Mouse (Mus musculus): ENCODE results near the gene Colq.

The Colq gene

DNA sequence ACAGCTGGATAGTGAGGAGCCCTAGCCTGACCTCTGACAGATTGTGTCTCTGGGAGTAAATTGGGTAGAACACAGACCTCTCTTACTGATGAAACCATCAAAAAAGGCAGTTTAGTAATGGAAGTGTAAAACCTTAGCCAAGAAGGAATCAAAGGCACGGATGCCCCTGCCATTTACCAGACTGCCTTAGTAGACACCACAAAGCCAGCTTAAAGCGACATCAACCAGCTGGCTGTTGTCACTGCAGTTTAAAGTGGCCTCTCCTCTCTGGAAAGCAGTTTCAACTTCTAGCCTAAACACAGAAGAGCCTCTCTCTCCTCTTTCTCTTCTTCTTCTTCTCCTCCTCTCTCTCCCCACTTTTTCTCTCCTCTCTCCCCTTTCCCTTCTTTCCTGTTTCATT, 69.8 kb downstream of the Colq start:
- no peak for DNase-seq

DNA sequence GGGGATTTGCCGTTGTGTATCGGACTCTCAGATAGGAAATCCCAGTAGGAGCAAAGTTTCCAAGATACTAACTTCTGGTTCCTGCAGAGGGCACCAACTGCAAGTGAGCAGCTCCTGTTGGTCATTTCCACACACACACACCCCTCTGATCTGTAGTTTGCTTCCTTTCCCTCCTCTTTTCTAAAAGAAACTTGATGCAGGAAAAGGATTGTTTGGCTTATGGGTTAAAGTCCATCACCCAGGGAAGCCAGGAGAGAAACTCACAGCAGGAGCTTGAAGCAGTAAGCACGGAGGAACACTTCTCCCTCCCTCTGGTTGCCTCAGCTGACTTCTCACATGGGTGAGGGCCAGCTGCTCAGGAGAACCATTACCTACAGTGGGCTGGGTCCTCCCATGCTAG, 72.0 kb downstream of the Colq start:
- no peak for DNase-seq

DNA sequence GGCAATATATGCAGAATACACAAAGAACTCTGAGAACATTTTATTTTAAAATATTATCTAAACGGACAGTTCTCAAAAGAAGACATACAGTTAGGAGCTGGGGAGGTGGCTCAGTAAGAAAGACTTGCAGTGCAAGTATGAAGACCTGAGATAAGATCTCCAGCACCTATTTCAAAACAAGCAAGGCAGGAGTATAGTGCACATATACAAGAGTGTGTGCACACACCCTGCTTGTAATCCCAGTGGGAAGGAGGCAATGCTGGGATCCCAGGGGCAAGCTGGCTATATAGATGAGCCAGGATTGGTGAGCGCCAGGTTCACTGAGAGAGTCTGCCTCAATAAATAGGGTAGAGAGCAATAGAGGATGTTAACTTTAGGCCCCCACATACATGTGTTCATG, 75.2 kb downstream of the Colq start:
- no peak for DNase-seq

DNA sequence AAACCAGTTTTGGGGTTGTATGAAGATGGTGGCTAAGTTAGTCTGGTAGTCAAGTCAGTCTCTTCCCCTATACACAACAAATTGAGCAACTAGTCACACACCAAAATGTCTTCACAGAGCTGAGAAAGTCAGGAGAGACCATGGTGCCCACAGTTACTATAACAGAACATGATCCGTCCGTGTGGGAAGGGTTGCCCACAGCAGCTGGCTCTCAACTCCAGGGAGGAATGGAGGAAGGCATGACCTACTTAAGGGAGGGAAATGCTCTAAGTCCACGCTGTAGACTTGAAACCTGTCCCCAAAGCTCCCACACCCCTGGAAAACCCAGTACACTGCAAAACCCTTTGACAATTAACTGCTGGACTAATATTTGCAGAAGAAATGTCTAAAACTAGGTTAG, 80.8 kb downstream of the Colq start:
- DNase-seq = no peak

DNA sequence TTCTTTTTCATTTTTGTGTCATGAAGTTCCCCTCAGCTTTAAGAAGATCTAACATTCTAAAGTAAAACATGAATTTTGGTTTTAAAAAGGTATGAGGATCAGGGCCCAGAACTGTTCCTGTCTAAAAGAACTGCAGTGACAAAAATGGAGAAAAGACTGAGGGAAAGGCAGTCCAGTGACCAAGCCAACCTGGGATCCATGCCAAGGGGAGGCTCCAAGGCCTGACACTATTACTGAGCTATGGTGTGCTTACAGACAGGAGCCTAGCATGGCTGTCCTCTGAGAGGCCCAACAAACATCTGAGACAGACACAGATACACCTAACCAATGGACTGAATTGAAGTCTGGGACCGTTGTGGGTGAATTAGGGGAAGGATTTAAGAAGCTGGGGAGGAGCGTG, 81.2 kb downstream of the Colq start:
- no peak for DNase-seq

DNA sequence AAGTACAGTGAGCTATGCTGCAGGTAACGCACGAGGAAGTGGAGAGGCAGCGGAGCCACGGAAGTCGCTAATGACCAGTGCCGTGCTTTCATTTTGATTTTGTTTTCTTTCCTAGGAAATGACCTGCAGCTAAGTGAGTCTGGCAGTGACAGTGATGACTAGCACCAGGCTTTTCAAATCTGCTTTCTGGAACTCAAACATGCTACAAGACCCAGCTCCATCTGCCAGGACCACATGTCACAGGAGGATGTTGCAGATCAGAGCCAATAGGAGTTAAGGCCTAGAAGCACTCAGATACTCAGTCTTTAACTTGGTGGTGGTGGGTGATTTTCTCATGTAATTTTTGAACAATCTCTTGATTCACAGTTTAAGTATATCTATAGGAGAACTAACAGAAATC, 84.7 kb downstream of the Colq start:
- no peak for DNase-seq

DNA sequence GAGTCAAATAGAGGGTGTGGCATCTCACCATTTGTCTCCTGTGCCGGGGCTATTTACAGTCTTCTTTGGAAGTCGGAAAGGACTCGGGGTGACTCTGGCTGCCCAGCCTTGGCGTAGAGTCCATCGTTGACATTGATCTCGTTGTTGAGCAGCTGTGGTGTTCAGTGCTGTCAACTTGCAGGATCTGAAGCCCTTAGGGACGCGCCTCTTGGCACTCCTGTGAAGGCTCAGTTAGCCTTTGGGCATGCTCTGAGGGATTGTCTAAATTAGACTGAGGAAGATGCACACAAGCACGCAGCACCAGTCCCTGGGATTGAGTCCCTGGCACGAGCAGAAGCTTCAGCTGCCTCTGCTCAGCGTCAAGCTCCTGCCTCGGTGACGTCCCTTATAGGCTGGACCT, 87.7 kb downstream of the Colq start:
- DNase-seq = no peak

DNA sequence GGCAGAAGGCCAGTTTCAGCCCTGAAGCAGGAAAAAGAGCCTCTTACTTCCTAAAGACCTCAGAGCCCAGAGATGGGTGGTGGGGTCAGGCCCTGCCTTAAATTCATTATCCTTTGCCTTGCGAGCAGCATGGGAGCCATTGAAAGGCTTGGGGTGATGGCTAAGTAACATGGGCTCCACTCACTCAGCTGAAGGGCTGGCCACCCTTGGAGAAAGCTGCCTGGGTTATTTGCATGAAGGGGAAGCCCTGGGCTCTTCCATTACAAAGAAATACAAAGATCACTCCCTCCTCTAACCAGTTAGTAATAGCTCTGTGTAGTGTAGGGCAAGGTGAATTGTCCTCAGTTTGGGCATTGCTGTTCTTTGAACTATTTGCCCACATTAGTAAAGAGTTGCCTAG, 91.6 kb downstream of the Colq start:
- no peak for DNase-seq

DNA sequence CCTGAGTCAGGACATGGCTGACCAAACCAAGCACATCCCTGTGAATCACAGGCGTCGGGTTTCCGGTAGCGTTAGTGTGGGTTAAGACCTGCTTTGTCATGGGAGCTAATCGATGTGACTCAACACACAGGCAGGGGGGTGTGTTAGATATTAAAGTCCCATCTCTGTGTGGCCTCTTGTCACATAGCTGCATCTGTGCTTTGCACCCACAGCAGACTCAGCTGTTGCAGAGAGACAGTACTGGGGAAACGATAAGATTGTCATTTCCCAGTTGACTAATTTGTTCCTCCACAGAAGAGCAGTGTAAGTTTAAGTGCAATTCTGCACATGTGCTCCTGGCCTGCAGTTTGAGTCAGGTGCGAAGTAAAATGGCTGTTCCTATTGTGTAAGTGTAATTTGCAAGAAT, 94.9 kb downstream of the Colq start:
- no peak for DNase-seq

DNA sequence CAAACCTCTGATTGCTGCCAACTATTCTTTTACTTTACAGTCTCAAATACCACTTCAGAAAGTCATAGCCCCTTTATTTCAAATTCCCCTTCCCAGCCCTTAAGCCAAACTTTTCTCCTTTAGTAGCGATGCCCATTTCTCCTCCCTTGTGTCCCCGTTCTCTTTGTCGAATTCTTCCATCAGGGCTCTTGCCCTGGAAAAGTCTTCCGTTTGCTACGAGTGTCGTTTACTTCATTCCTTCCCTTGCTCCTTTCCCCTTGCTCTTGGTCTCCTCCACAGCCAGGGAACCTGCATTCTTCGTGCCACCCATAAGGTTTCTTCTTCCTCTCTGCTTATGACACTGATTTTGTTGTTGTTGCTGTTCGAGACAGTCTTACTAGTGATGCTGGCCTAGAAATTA, 95.6 kb downstream of the Colq start:
- no peak for DNase-seq

DNA sequence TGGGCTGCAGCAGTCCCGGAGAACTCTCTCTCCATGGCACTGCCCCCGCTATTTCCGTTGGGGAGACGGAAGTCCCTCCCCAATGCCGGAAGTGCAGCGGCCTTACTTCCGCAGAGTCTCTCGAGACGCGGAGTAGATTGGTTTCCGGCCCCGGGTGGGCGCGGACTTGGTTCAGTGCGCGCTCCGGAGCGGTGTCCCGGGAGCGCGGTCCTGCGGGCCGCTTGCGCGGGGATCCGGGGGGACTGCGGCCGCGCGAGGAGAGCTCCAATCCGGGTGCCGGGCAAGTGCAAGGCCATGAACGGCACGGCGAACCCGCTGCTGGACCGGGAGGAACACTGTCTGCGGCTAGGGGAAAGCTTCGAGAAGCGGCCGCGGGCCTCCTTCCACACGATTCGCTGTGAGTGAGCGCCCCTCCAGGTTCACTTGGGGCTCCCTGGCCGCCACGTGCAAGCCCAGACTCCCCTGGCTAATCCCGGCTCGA, 96.1 kb downstream of the Colq start, which contains the start of gene Mettl6:
Mettl6 (minus strand) TSS at position 66 of the 481 bp plus-strand sequence.
- peak; percentile 94 for DNase-seq

DNA sequence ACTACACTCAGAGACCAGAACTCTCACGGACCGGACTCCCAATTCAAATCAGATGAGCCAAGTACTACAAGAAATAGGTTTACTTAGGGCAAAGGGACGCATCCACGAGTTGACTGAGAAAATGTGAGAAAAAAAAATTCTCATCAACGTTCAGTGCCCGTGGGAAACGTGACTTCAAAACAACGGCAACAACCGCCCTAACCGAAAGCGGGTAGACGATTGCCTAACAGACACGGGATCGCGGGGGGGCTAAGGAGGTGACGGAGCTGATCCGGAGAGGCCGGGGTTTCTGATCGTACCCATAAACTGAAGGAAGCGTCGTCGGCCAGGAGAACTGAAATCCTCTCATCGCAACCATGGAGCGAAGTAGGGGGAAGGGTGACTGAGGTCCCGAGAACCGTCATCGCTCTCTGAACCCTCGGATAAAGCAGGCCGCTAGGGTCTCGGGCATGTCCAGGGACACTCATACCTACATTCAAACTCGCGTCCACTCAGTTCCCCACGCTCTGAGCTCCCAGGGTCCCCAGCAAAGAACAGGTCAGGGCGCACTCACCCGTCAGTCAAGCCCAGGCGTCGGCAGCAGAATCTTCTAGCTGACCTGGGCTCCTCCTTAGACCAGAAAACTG, 96.7 kb downstream of the Colq start, which contains the start of gene Eaf1:
Eaf1 (plus strand) TSS at position 51 of the 626 bp plus-strand sequence.
- DNase-seq = no peak

DNA sequence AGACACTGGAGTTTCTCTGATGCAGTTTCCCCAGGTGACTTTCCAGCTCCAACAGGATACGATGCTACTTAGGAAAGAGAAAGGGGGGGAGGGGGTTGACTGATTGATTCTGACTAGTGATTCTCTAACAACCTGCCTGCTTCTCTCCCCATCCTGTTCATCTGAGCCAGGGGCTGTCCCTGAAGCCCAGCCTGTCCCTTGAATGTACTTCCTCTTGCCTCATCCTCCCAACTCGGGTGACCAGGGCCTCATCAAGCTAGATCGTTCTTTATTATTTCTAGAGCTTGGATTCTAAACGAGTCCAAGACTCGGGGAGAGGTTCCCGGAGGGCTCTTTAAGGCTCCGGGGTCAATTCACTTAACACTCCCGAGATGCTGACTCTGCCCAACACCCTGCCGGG, 97.2 kb downstream of the Colq start:
- no peak for DNase-seq

DNA sequence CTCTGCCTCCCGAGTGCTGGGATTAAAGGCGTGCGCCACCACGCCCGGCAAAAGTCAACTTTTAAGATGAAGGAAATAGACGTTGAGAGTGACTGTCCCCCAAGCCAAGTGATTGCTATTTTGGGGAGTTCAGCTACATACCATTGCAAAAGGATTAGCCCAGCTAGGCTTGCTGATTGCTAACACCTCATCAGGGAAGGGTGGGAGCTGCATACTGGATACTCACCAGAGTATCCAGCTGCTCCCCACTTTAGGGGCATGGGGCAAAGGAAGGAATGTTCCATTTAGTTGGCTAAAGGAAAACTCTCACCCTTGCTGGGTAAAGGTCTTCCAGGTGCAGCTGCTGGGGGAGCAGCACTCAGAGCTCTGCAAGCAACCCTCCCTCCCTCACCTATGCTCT, 103.1 kb downstream of the Colq start:
- DNase-seq = no peak

DNA sequence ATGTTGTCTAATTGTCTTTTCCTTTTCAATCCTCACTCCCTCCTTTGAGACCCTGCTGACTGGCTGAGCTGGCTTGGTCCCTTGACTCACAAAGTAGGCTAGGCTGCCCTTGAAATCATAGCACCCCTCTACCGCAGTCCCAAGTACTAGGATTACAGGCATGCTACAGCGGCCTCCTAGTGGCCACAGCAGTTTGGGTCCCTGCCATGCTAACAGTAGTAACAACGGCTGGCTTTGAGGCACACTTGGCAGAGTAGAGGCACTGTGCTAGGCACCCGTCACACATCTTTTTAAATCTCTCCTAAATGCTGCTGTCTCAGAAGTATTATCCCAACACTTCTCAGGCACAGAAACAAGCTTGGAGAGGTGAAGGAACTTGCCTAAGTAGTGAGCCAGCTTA, 104.7 kb downstream of the Colq start:
- DNase-seq = no peak

DNA sequence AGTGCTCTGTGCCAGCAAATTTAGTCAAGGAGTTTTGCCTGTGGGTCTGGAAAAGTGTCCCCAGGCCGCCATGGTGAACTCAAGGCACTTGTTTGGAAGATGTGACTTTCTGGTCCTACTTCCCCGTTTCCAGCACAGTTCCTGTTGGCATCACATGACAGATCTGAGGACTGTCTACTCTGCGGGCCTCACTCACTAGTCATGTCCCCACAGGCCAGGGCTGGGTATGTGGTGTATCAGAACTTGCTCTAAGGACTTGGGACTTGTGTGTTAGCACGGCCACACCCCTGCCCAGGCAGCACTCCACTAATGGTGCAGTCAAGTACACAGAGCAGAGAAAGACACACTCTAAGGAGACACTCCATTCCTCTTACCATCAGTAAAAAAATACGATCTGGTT, 108.7 kb downstream of the Colq start:
- DNase-seq = no peak

DNA sequence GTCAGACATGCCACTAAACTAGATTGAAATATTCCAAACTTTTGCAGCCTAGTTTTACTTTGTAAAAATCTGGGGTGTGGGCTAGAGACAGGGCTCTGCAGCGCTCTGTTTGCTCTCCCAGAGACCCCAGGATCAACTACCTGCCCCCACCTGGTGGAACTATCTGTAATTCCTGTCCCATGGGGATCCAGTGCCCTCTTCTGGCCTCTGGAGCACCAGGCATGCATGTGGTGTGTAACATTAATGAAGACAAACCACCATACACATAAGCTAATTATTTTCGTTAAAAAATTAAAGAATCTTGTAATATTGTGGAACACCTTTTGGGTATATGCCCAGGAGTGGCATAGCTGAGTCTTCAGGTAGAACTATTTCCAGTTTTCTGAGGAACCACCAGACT, 117.8 kb downstream of the Colq start:
- no peak for DNase-seq

Data from right cerebral cortex, adult 18-20 months (tissue).